Mouse (Mus musculus) heart, embryonic 10.5 days (tissue): ENCODE results near the gene Hp. TPM values are rescaled to one million over a fixed set of nuclear protein-coding genes. Genes with fewer than 3 reads are reported as not detected.

ENCODE experiments used
- DNase-seq: peaks from one replicate; pipeline ENCODE4 v3.0.0-alpha.2; 2017; ENCODE audit warnings: low spot score
- H3K27ac ChIP-seq: fragments of 300-500 bp; sonication (generic); 2 replicates; pipeline ENCODE4 v1.5.1; 2016; ENCODE audit warnings: mild to moderate bottlenecking
- H3K27me3 ChIP-seq: fragments of 300-500 bp; sonication (generic); 2 replicates; pipeline ENCODE4 v1.6.1; 2016; ENCODE audit warnings: mild to moderate bottlenecking; ENCODE audit not compliant: poor library complexity, insufficient read depth, severe bottlenecking
- H3K36me3 ChIP-seq: fragments of 300-500 bp; sonication (generic); 2 replicates; pipeline ENCODE4 v1.6.1; 2016; ENCODE audit warnings: mild to moderate bottlenecking, moderate library complexity
- H3K4me1 ChIP-seq: fragments of 300-500 bp; sonication (generic); 2 replicates; pipeline ENCODE4 v1.6.1; 2016; ENCODE audit warnings: mild to moderate bottlenecking
- H3K4me3 ChIP-seq: fragments of 300-500 bp; sonication (generic); 2 replicates; pipeline ENCODE4 v1.5.1; 2016; ENCODE audit warnings: mild to moderate bottlenecking, moderate library complexity
- H3K9me3 ChIP-seq: fragments of 300-500 bp; sonication (generic); 2 replicates; pipeline ENCODE4 v1.6.1; 2016; ENCODE audit warnings: mild to moderate bottlenecking, moderate library complexity
- WGBS: fragments of 180-500 bp; shearing (Covaris S2); methylation state at CpG from one replicate; pipeline ENCODE4 v1.1.7; 2016; 5-methylcytosine and 5-hydroxymethylcytosine counted together
- polyA plus RNA-seq: library from polyadenylated mRNA; unstranded; fragments of >200 nt; fragmentation: Nextera tagmentation; extraction: Ambion mirVana; gene quantifications from 2 replicates; pipeline ENCODE4 v1.2.1, GENCODE M21; 2016

Gene Hp
- polyA plus RNA-seq, 1 experiment from 2014 or later: 0.99 TPM

DNA sequence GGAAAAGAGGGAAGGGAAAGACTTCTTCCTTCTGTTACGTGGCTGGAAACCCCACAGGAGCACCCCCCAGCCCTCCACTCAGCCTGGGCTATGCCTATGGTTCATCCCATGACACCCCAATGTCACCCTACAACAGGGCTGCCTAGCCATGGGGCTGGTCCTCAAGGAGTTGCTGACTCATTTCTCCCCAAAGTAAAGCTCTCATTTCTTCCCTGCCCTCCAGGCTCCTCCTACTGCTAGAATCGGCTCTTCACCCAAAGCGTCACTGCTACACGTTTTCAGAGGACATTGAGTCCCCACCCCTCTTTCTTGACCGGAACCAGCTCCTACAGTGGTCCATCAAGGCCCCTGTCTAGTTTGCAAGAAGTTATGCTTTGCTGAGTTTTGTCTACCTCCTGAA lies 36.8 kb downstream of the Hp start:
- no peak overlapping the region for H3K4me3 ChIP-seq
- H3K9me3 ChIP-seq: no peaks in the 10 kb centered on the region
- no peak for DNase-seq
- no peak overlapping the region for H3K27ac ChIP-seq
- H3K27me3 ChIP-seq: no peaks in the 10 kb centered on the region
- WGBS: 60% methylated on average over 5 of the region's 5 CpGs
- H3K36me3 ChIP-seq: peaks cover 16% of the 10 kb centered on the region
- peaks cover 3% of the 10 kb centered on the region; the same call in 1 of the 2 replicates for H3K4me1 ChIP-seq

DNA sequence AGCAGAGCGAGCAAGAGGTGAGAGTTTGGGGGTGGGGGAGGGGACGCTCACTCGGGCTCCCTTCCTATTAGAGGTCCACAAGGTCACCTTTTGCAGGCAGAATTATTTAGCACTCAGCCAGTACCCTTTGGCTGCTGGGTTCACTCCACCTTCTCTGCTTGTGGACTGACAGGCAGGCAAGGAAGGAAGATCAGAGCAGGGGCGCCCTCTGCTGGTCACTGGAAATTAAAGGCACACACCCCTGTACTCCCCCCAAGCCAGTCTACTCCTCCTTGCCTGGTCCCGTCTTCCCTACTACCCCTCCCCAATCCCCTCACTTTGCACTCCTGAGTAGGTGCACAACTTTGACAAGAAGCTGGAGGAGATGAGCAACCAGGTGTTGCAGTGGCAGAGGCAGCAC lies 42.3 kb downstream of the Hp start:
- DNase-seq: peak; percentile 92
- H3K27me3 ChIP-seq: peaks cover 4% of the 10 kb centered on the region; the same call in 1 of the 2 replicates
- 3% methylated on average over 5 of the region's 5 CpGs for WGBS
- peak overlapping the region; percentile 28; the same call in 1 of the 2 replicates for H3K4me3 ChIP-seq
- no peaks in the 10 kb centered on the region for H3K9me3 ChIP-seq
- H3K36me3 ChIP-seq: no peaks in the 10 kb centered on the region
- peak overlapping the region; percentile 84 for H3K27ac ChIP-seq
- H3K4me1 ChIP-seq: peaks cover 12% of the 10 kb centered on the region

DNA sequence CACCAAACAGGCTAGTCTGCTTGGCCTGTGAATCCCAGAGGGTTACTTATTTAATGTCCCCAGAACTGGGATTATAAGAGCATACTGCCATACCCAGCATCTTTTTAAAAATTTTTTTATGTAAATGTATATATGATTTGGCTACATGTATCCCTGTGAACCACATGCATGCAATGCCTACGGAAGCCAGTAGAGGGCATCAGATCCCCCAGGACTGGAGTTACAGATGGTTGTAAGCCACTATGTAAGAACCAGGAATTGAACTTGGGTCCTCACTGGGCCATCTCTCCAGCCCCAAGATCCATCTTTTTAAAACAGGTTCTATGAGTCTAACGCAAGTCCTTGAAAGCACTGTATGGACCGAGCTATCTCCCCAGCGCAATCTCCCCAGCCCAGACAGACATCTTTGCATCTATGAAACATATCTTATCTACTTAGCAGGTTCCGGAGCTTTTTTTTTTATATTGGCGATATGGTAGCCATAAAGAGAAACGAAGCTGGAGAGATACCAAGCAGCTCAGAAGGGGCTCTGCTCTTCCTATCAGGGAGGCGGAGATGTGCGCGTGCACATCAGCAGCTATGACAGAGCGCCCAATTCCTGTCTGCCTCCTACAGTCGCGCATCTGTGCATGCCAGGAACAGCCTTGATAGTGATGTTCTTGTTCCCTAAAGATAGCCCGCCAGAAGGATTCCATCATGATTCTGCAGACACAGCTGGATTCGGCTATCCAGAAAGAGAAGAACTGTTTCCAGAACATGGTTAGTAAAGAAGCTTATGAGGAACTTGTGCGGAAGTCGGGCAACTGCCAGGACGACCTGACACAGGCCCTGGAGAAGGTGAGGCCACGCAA lies 43.6 kb downstream of the Hp start:
- no peaks in the 10 kb centered on the region for H3K9me3 ChIP-seq

More for the DNA sequence above, 43.6 kb downstream of the Hp start:
- WGBS: 77% methylated on average over 19 of the region's 19 CpGs
- H3K4me3 ChIP-seq: no peak overlapping the region
- H3K27me3 ChIP-seq: peaks cover 4% of the 10 kb centered on the region; the same call in 1 of the 2 replicates
- H3K4me1 ChIP-seq: peaks cover 12% of the 10 kb centered on the region
- DNase-seq: peak; percentile 74
- H3K36me3 ChIP-seq: no peaks in the 10 kb centered on the region
- no peak overlapping the region for H3K27ac ChIP-seq

Other genes with a start within 250 kb of the Hp start
- 0.08 and 0.15 TPM in 2 replicates for gene Pmfbp1, start 85.1 kb downstream of the Hp start, polyA plus RNA-seq
- gene Dhx38, start 13.3 kb downstream of the Hp start, polyA plus RNA-seq: 24.7 and 26.1 TPM in 2 replicates
- gene Txnl4b, start 13.3 kb downstream of the Hp start, polyA plus RNA-seq: 18.5 and 20.0 TPM in 2 replicates
- gene Dhodh, start 29.5 kb upstream of the Hp start, polyA plus RNA-seq: 49.0 and 57.1 TPM in 2 replicates
- 0.25 and 0.26 TPM in 2 replicates for gene Pkd1l3, start 35.3 kb upstream of the Hp start, polyA plus RNA-seq
- gene Ist1, start 114.1 kb upstream of the Hp start, polyA plus RNA-seq: 100 and 103 TPM in 2 replicates
- gene Zfp821, start 126.4 kb upstream of the Hp start, polyA plus RNA-seq: 18.5 and 23.4 TPM in 2 replicates
- gene Atxn1l, start 158.6 kb upstream of the Hp start, polyA plus RNA-seq: 6.1 and 6.4 TPM in 2 replicates
- gene Ap1g1, start 199.4 kb upstream of the Hp start, polyA plus RNA-seq: 38.9 and 43.3 TPM in 2 replicates